Mouse (Mus musculus): Measurements from ENCODE around the gene Cops9.

DNA sequence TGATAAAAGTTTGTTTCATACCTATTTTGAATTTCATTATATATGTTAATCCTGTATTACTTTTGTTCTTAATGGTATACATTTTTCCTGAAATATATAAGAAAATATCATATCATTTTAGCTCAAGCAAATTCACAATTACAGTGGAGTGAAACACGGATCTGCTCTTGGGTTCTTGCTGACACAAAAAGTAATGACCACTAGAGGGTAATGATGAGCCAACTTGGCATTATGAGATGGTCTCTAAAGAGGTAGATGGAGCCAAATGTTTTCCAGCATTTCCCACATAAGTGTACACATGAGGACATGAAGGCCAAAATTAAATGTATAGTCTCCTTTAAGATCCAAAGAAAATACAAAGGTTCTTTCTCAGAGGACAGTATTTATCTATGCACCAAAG is 27.3 kb downstream of the Cops9 start:
- TF ChIP-seq POLR2A (IDR thresholded peaks at IDR 0.05; ENCODE audit: low read depth, low read length) (no peak), CTCF (IDR thresholded peaks at IDR 0.05; ENCODE audit: extremely low read depth, insufficient read depth, insufficient read length, insufficient replicate concordance) (no peak)
